Mouse (Mus musculus) limb, embryonic 11.5 days (tissue): Measurements from ENCODE around the gene Arhgef18. TPM values are rescaled to one million over a fixed set of nuclear protein-coding genes. Genes with fewer than 3 reads are reported as not detected.
A peak's percentile ranks its signal among the peaks of the same experiment; 100 is the strongest.

ENCODE experiments used
- ATAC-seq: fragments of 200-750 bp; cut with Nextera tagmentation; 2 replicates; pipeline ENCODE4 v1.8.0; 2017; ENCODE audit warnings: low read depth; ENCODE audit not compliant: insufficient number of reproducible peaks, low FRiP score, low TSS enrichment
- DNase-seq: peaks from one replicate; pipeline ENCODE4 v3.0.0-alpha.2; 2015; ENCODE audit warnings: low spot score
- H3K27ac ChIP-seq: fragments of 300-500 bp; sonication (generic); replicated peaks from 2 replicates; pipeline ENCODE4 v1.5.1; 2014; ENCODE audit warnings: low read depth, mild to moderate bottlenecking, low read length
- H3K27me3 ChIP-seq: fragments of 300-500 bp; sonication (generic); 2 replicates; pipeline ENCODE4 v1.6.1; 2014; ENCODE audit warnings: mild to moderate bottlenecking, low read length, mixed read lengths; ENCODE audit not compliant: control insufficient read depth, insufficient read depth
- H3K36me3 ChIP-seq: fragments of 300-500 bp; sonication (generic); 2 replicates; pipeline ENCODE4 v1.6.1; 2014; ENCODE audit warnings: mild to moderate bottlenecking, low read length, moderate library complexity, mixed read lengths; ENCODE audit not compliant: control insufficient read depth, insufficient read depth
- H3K4me1 ChIP-seq: fragments of 300-500 bp; sonication (generic); 2 replicates; pipeline ENCODE4 v1.6.1; 2014; ENCODE audit warnings: low read length, mixed read lengths; ENCODE audit not compliant: control insufficient read depth, insufficient read depth
- H3K4me2 ChIP-seq: fragments of 300-500 bp; sonication (generic); 2 replicates; pipeline ENCODE4 v1.6.1; 2014; ENCODE audit warnings: low read depth, mild to moderate bottlenecking, moderate library complexity; ENCODE audit not compliant: severe bottlenecking
- H3K4me3 ChIP-seq: fragments of 300-500 bp; sonication (generic); 2 replicates; pipeline ENCODE4 v1.5.1; 2014; ENCODE audit warnings: low read depth, low read length
- H3K9ac ChIP-seq: fragments of 300-500 bp; sonication (generic); 2 replicates; pipeline ENCODE4 v1.6.1; 2014; ENCODE audit warnings: mild to moderate bottlenecking, low read length
- H3K9me3 ChIP-seq: fragments of 300-500 bp; sonication (generic); 2 replicates; pipeline ENCODE4 v1.6.1; 2016; ENCODE audit warnings: low read length; ENCODE audit not compliant: control insufficient read depth
- WGBS: fragments of 180-500 bp; shearing (Covaris S2); extraction: QIAGEN DNeasy Blood & Tissue Kit; methylation state at CpG from one replicate; pipeline ENCODE4 v1.1.7; 2014; 5-methylcytosine and 5-hydroxymethylcytosine counted together
- polyA plus RNA-seq: library from polyadenylated mRNA; unstranded; fragments of >200 nt; fragmentation: Nextera tagmentation; extraction: Ambion mirVana; gene quantifications from 2 replicates; pipeline ENCODE4 v1.2.1, GENCODE M21; 2014

The Arhgef18 gene
- polyA plus RNA-seq, 1 experiment from 2014 or later, result 8.2 TPM

DNA sequence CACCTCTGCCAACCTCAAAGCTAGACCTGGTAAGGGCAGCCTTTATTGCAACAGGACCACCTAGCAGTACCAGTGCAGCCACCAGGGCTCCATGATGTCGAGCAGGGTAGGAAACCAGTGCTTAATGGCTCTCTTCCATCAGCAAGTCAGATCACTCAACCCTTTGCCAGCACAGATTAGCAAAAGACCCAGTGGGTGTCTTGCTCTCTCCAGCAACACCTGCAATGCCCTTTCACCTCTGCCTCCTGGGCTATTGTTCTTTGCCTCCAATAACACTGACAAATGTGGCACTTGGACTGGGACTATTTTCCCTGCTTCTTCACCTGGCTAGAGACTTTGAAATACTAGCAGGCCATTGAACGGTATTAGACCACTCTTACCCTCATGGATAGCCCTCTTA, 56.4 kb downstream of the Arhgef18 start:
- Histone ChIP-seq H3K4me3 (no peak overlapping the region), H3K27ac (no peak overlapping the region), H3K27me3 (no peaks in the 10 kb centered on the region), H3K36me3 (peaks cover 25% of the 10 kb centered on the region), H3K9me3 (no peaks in the 10 kb centered on the region; the same call in 1 of the 2 replicates), H3K4me2 (no peak overlapping the region), H3K9ac (no peak overlapping the region), H3K4me1 (no peaks in the 10 kb centered on the region)
- 94% methylated on average over 2 of the region's 2 CpGs for WGBS
- no peak for DNase-seq
- ATAC-seq, result no peak

DNA sequence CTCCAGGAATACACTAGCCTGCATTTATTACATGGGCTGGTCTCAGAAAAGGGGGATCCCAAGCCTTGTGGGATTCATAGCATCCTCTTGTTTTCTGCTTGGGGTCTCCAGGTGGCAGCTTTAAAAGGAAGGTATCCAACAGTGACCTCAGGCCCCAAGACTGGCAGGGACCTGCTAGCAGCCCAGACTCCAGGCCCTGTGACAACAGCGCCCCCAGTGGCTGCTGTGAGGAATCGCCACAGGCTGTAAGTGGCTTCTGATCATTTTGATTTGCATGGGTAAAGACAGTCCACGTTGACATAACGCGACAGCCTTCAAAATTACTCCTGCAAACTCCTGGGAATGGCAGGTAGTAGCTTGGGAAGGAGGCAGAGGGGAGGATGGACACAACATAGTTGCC, 57.9 kb downstream of the Arhgef18 start:
- Histone ChIP-seq H3K27me3 (no peaks in the 10 kb centered on the region), H3K4me1 (no peaks in the 10 kb centered on the region), H3K4me3 (no peak overlapping the region), H3K27ac (no peak overlapping the region), H3K9me3 (no peaks in the 10 kb centered on the region; the same call in 1 of the 2 replicates), H3K4me2 (no peak overlapping the region), H3K36me3 (peaks cover 27% of the 10 kb centered on the region), H3K9ac (no peak overlapping the region)
- DNase-seq, result peak; percentile 69
- ATAC-seq, result peak; percentile 22; the same call in 1 of the 2 replicates
- WGBS, result 33% methylated on average over 5 of the region's 5 CpGs

DNA sequence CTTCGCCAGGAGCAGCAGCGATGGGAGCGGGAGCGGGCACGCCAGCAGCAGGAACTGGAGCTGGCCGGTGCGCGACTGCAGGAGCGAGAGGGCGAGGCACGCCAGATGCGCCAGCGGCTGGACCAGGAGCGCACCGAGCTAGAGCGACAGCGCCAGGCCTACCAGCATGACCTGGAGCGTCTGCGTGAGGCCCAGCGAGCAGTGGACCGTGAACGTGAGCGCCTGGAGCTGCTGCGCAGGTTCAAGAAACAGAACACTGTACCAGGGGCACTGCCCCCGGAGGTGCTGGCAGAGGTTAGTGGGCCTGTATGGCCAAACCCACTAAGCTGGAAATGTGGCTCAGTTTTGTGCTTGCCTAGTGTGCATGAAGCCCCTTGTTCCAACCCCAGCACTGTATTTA, 59.2 kb downstream of the Arhgef18 start:
- H3K36me3 ChIP-seq, result peaks cover 29% of the 10 kb centered on the region
- no peaks in the 10 kb centered on the region for H3K27me3 ChIP-seq
- no peak for DNase-seq
- no peak for ATAC-seq
- H3K4me2 ChIP-seq, result no peak overlapping the region
- no peaks in the 10 kb centered on the region for H3K4me1 ChIP-seq
- no peak overlapping the region for H3K4me3 ChIP-seq
- 97% methylated on average over 25 of the region's 25 CpGs for WGBS
- H3K27ac ChIP-seq, result no peak overlapping the region
- no peak overlapping the region for H3K9ac ChIP-seq
- no peaks in the 10 kb centered on the region; the same call in 1 of the 2 replicates for H3K9me3 ChIP-seq

- Histone ChIP-seq H3K4me2 (no peak overlapping the region), H3K27me3 (no peaks in the 10 kb centered on the region), H3K9me3 (no peaks in the 10 kb centered on the region), H3K36me3 (peaks cover 3% of the 10 kb centered on the region; the same call in 1 of the 2 replicates), H3K27ac (no peak overlapping the region), H3K4me3 (no peak overlapping the region), H3K4me1 (no peaks in the 10 kb centered on the region), H3K9ac (no peak overlapping the region)
- WGBS, result 85% methylated on average over 2 of the region's 2 CpGs
- ATAC-seq (no peak), DNase-seq (no peak)
These were observed 70.4 kb downstream of the Arhgef18 start for GRCm38 (mm10) chr8:3463248-3463647.

GRCm38 (mm10) chr8:3464309-3464708, 71.5 kb downstream of the Arhgef18 start:
- no peak overlapping the region for H3K4me3 ChIP-seq
- no peaks in the 10 kb centered on the region for H3K4me1 ChIP-seq
- H3K9ac ChIP-seq, result no peak overlapping the region
- no peaks in the 10 kb centered on the region for H3K36me3 ChIP-seq
- ATAC-seq, result peak; percentile 15; the same call in 1 of the 2 replicates
- WGBS, result 53% methylated on average over 5 of the region's 5 CpGs
- H3K27me3 ChIP-seq, result no peaks in the 10 kb centered on the region
- peak; percentile 80 for DNase-seq
- H3K4me2 ChIP-seq, result no peak overlapping the region
- H3K27ac ChIP-seq, result no peak overlapping the region
- H3K9me3 ChIP-seq, result no peaks in the 10 kb centered on the region

DNA sequence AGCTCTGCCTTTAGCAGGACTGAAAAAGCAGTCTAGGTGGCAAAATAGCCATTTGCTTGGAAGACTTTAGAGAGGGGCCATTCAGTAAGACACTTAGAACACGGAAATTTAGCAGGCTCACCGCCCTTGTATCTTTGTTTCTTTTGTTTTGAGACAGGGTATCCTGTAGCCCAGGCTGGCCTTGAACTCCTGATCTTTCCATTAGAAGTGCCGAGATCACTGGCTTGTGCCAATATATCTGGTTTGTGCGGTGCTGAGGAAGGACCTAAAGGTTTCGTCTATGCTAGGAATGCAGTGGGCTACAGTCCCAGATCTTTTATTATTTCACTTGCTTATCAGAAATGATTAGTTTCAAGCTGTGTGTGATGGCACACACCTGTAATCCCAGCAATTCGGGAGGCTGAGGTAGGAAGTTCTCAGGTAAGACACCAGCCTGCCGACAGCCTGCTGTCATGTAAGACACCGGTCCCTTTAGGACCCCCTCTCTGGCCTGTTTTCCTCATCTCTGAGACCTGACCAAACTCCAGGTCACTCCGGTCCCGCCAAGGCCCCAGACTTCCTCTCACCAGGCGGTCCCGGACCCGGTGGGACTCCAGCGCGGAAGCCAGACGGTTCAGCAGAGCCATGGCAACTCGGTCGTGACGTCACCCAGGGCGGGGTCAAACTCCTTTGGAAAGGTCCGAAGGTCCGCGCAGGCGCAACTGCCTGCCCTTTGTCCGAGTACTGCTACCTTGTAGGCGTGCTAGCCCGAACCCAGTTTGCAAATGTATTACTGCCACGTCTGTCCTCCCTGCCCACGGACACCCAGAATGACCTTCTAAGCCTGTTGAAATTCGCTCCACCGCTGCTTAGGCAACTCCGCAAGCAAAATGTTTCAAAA, 74.4 kb downstream of the Arhgef18 start, which contains the start of gene Pex11g:
Gene Pex11g, minus strand, starts transcription at position 675 of the 880 bp plus-strand sequence.
- Histone ChIP-seq H3K4me2 (peak within 1 kb of the TSS; percentile 45), H3K27ac (peak within 1 kb of the TSS; percentile 43; the same call in 1 of the 2 replicates), H3K4me1 (no peaks in the 10 kb centered on the region), H3K27me3 (no peaks in the 10 kb centered on the region), H3K4me3 (peak within 1 kb of the TSS; percentile 36), H3K9me3 (no peaks in the 10 kb centered on the region), H3K9ac (peak within 1 kb of the TSS; percentile 67), H3K36me3 (no peaks in the 10 kb centered on the region)
- DNase-seq, result peak; percentile 99
- peak; percentile 92 for ATAC-seq
- WGBS, result 7% methylated on average over 32 of the region's 32 CpGs

GRCm38 (mm10) chr8:3467886-3468545, 75.2 kb downstream of the Arhgef18 start:
- ATAC-seq (peak; percentile 11; the same call in 1 of the 2 replicates), DNase-seq (peak; percentile 32)
- Histone ChIP-seq H3K27ac (peak overlapping the region; percentile 43; the same call in 1 of the 2 replicates), H3K4me3 (peak overlapping the region; percentile 36), H3K9ac (peak overlapping the region; percentile 67), H3K4me2 (peak overlapping the region; percentile 45), H3K36me3 (no peaks in the 10 kb centered on the region), H3K27me3 (no peaks in the 10 kb centered on the region), H3K4me1 (no peaks in the 10 kb centered on the region), H3K9me3 (no peaks in the 10 kb centered on the region)
- WGBS, result 55% methylated on average over 9 of the region's 9 CpGs

- Histone ChIP-seq H3K4me3 (no peak overlapping the region), H3K36me3 (no peaks in the 10 kb centered on the region), H3K27me3 (no peaks in the 10 kb centered on the region), H3K4me1 (no peaks in the 10 kb centered on the region), H3K9ac (no peak overlapping the region), H3K27ac (no peak overlapping the region), H3K4me2 (no peak overlapping the region), H3K9me3 (no peaks in the 10 kb centered on the region)
- 91% methylated on average over 1 of the region's 1 CpGs for WGBS
- DNase-seq (no peak), ATAC-seq (no peak)
These were observed 76.0 kb downstream of the Arhgef18 start for GRCm38 (mm10) chr8:3468838-3469237.
